Mouse (Mus musculus): ENCODE measurements around the gene Gm21921. TPM values are rescaled to one million over a fixed set of nuclear protein-coding genes. Genes with fewer than 3 reads are reported as not detected.
"Not testable (repeated sequence)": the region's sequence is repeated elsewhere in the genome, so short reads cannot be mapped to it uniquely, and the experiment has no call there.

The Gm21921 gene
- not detected in 2 replicates for polyA plus RNA-seq (2014; fragmentation: Nextera tagmentation; extraction: Ambion mirVana)

DNA sequence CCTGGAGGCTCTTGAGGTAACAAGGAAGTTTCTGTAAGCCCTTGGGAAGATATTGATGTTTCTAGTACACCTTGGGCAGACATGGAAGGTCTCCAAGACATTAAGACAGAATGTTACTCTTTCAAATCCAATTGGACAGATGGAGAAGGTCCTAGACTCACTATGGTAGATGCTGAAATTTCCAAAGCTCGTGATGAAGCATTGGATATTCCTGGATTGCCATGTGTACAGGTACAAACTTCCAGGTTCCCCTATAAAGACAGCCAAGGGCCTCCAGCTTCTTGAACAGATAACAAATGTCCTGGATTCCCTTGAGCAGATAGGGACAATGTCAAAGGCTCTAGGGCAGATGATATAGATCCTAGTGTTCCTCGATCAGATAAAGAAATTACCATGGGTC is at the start of gene Gm21921:
Gm21921 (minus strand) TSS at position 101 of the 400 bp plus-strand sequence.
- not testable (repeated sequence) for DNase-seq (ENCODE audit: low spot score, missing footprints); ATAC-seq (ENCODE audit: low FRiP score); H3K27ac ChIP-seq (ENCODE audit: low read depth, low read length); H3K27me3 ChIP-seq (ENCODE audit: control insufficient read depth, insufficient read depth, low read length); H3K36me3 ChIP-seq (ENCODE audit: control insufficient read depth, insufficient read depth, low read length); H3K4me1 ChIP-seq (ENCODE audit: control insufficient read depth, insufficient read depth, low read length); H3K9me3 ChIP-seq (ENCODE audit: control insufficient read depth, low read length); H3K4me3 ChIP-seq (ENCODE audit: low read depth, low read length); H3K9ac ChIP-seq (ENCODE audit: low read length); H3K4me2 ChIP-seq
- no CpG with 5 or more reads among the region's 2 CpGs for WGBS
